Mouse (Mus musculus) heart, adult 2 months (tissue): ENCODE results near the gene Exoc7. TPM values are rescaled to one million over a fixed set of nuclear protein-coding genes. Genes with fewer than 3 reads are reported as not detected.

ENCODE experiments used
- DNase-seq, 2 experiments: peaks; one replicate each; pipeline ENCODE4 v3.0.0; 2021
- H3K27ac ChIP-seq: fragments of 200-600 bp; 2 replicates; pipeline ENCODE4 v1.8.1; 2022
- H3K27me3 ChIP-seq: fragments of 200-500 bp; 2 replicates; pipeline ENCODE4 v1.6.1; 2012; ENCODE audit warnings: mild to moderate bottlenecking, low read length, inconsistent platforms, mixed read lengths; ENCODE audit not compliant: control insufficient read depth, insufficient read depth
- H3K36me3 ChIP-seq: fragments of 200-500 bp; 2 replicates; pipeline ENCODE4 v1.6.1; 2012; ENCODE audit warnings: low read length, inconsistent platforms; ENCODE audit not compliant: control insufficient read depth, insufficient read depth
- H3K4me1 ChIP-seq: fragments of 200-500 bp; 2 replicates; pipeline ENCODE4 v1.6.1; 2011; ENCODE audit warnings: low read length; ENCODE audit not compliant: control insufficient read depth, insufficient read depth
- H3K4me3 ChIP-seq: fragments of 200-600 bp; 2 replicates; pipeline ENCODE4 v1.8.1; 2022
- H3K79me2 ChIP-seq: fragments of 200-500 bp; replicated peaks from 2 replicates; pipeline ENCODE4 v1.6.1; 2012; ENCODE audit warnings: mild to moderate bottlenecking, inconsistent platforms, low read length, moderate library complexity, mixed read lengths; ENCODE audit not compliant: control insufficient read depth, insufficient read depth
- H3K9ac ChIP-seq: fragments of 200-500 bp; 2 replicates; pipeline ENCODE4 v1.6.1; 2012; ENCODE audit warnings: low read depth, mild to moderate bottlenecking, control low read depth, inconsistent platforms, low read length, mixed read lengths
- CTCF ChIP-seq: fragments of 200-600 bp; IDR thresholded peaks from 2 replicates; pipeline ENCODE4 v1.8.1; 2022; ENCODE audit warnings: antibody characterized with exemption, mild to moderate bottlenecking, moderate library complexity
- EP300 ChIP-seq: fragments of 200-500 bp; IDR thresholded peaks from 2 replicates; pipeline ENCODE4 v1.6.1; 2011; ENCODE audit warnings: low read depth, low read length, control low read depth; ENCODE audit not compliant: insufficient read depth
- POLR2A ChIP-seq: fragments of 200-500 bp; IDR thresholded peaks from 2 replicates; pipeline ENCODE4 v1.6.1; 2011; ENCODE audit warnings: mild to moderate bottlenecking, low read depth, low read length, control low read depth; ENCODE audit not compliant: insufficient read depth
- WGBS: fragments of 180-500 bp; shearing (Covaris S2); methylation state at CpG from one replicate; pipeline ENCODE4 v1.1.7; 2018; 5-methylcytosine and 5-hydroxymethylcytosine counted together
- intact Hi-C: fragments of 180-260 bp; cut with DNase I; formaldehyde crosslinking; loops from one replicate; pipeline ENCODE4 v1.15.1; 2025
- polyA plus RNA-seq: library from polyadenylated mRNA; depleted of rRNA; stranded (reverse); fragments of >200 nt; gene quantifications from 2 replicates; pipeline ENCODE4 v1.2.3, GENCODE M21; 2012
- total RNA-seq, 2 experiments: library from RNA; stranded (reverse); gene quantifications; 2 replicates each; pipeline ENCODE4 v1.2.3; 2021

Exoc7 gene
- total and polyA plus RNA-seq, 3 experiments = 28.0 to 44.0 (median 43.7) TPM

- DNase-seq = no peak
- Histone ChIP-seq H3K27me3 (no peaks in the 10 kb centered on the region), H3K27ac (no peak overlapping the region), H3K4me3 (no peak overlapping the region), H3K4me1 (peaks cover 3% of the 10 kb centered on the region; the same call in 1 of the 2 replicates), H3K36me3 (no peaks in the 10 kb centered on the region), H3K9ac (no peak overlapping the region), H3K79me2 (0 out of 2 replicates have a peak, but pooled peaks cover 3% of the 10 kb centered on the region)
- WGBS = 83% methylated on average over 8 of the region's 8 CpGs
- intact Hi-C loops = no loop called here
- TF ChIP-seq POLR2A = no peak
- TF ChIP-seq EP300 = no peak
- TF ChIP-seq CTCF = peak; percentile 40
These were observed 39.4 kb downstream of the Exoc7 start for GRCm38 (mm10) chr11:116267637-116268036.

- no peak overlapping the region for H3K9ac ChIP-seq
- no peak for DNase-seq
- intact Hi-C loops = no loop called here
- no peak overlapping the region for H3K4me3 ChIP-seq
- no peaks in the 10 kb centered on the region for H3K36me3 ChIP-seq
- H3K79me2 ChIP-seq = 0 out of 2 replicates have a peak, but pooled peaks cover 1% of the 10 kb centered on the region
- H3K27ac ChIP-seq = no peak overlapping the region
- no peaks in the 10 kb centered on the region for H3K4me1 ChIP-seq
- H3K27me3 ChIP-seq = no peaks in the 10 kb centered on the region
- 89% methylated on average over 4 of the region's 4 CpGs for WGBS
- TF ChIP-seq CTCF (no peak), POLR2A (no peak), EP300 (no peak)
These were observed 41.2 kb downstream of the Exoc7 start for GRCm38 (mm10) chr11:116265850-116266249.

DNA sequence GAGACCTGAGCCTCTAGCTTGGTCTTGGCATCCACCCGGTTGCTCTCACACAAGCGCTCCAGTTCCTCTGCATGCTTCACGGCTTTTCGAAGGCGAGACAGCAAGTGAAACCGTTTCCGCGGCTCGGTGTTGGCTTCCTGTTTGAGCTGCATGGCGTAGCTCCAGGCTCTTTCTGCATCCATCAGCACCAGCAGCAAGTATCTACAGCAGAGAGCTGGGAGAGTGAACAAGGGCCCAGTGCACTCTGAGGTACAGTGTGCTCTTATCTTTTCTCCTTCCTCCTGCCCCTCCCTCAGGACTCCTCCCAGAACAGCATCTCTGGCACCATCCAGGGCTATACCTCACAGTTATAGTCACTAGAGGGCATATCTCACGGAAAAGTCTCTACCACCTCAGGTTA, 41.7 kb downstream of the Exoc7 start:
- Histone ChIP-seq H3K4me1 (no peaks in the 10 kb centered on the region), H3K4me3 (no peak overlapping the region), H3K36me3 (no peaks in the 10 kb centered on the region), H3K27me3 (no peaks in the 10 kb centered on the region), H3K79me2 (no peaks in the 10 kb centered on the region), H3K27ac (no peak overlapping the region), H3K9ac (no peak overlapping the region)
- DNase-seq = no peak
- TF ChIP-seq POLR2A (no peak), EP300 (no peak), CTCF (no peak)
- WGBS = 68% methylated on average over 11 of the region's 11 CpGs
- intact Hi-C loops = no loop called here

DNA sequence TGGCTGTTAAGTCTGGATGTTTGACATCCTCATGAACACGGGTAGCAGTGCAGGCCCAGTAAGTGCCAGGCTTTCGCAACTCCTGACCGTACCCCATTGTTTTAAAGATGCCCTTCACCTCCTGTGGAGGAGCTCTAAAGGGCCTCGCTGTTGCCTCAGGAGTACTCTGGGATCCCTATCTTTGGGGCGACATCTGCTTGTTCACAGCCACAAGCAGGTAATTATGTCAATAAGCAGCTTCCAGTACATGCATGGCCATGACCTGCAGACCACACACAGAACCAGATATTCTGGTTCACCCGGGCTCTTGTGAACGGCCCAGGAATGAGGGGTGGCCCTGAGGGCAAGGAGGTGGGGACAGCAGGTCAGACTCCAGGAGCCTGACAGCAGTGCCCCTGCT, 46.8 kb downstream of the Exoc7 start:
- WGBS = 93% methylated on average over 7 of the region's 7 CpGs
- no peak overlapping the region for H3K9ac ChIP-seq
- no peak overlapping the region for H3K27ac ChIP-seq
- intact Hi-C loops = no loop called here
- no peak for DNase-seq
- 0 out of 2 replicates have a peak, but pooled peaks cover 1% of the 10 kb centered on the region for H3K79me2 ChIP-seq
- no peaks in the 10 kb centered on the region for H3K27me3 ChIP-seq
- TF ChIP-seq CTCF = no peak
- no peak for TF ChIP-seq POLR2A
- no peak for TF ChIP-seq EP300
- no peaks in the 10 kb centered on the region for H3K36me3 ChIP-seq
- H3K4me1 ChIP-seq = no peaks in the 10 kb centered on the region
- no peak overlapping the region for H3K4me3 ChIP-seq

GRCm38 (mm10) chr11:116259461-116259860, 47.6 kb downstream of the Exoc7 start:
- TF ChIP-seq EP300 (no peak), POLR2A (no peak), CTCF (no peak)
- Histone ChIP-seq H3K27ac (no peak overlapping the region), H3K36me3 (no peaks in the 10 kb centered on the region), H3K4me1 (no peaks in the 10 kb centered on the region), H3K27me3 (no peaks in the 10 kb centered on the region), H3K9ac (no peak overlapping the region), H3K4me3 (no peak overlapping the region), H3K79me2 (0 out of 2 replicates have a peak, but pooled peaks cover 1% of the 10 kb centered on the region)
- no peak for DNase-seq
- intact Hi-C loops = no loop called here
- 90% methylated on average over 8 of the region's 8 CpGs for WGBS

GRCm38 (mm10) chr11:116255982-116256675, 50.9 kb downstream of the Exoc7 start:
- no peak overlapping the region for H3K27ac ChIP-seq
- H3K4me1 ChIP-seq = no peaks in the 10 kb centered on the region
- intact Hi-C loops = no loop called here
- TF ChIP-seq POLR2A (no peak), EP300 (no peak)
- no peak for DNase-seq
- 0 out of 2 replicates have a peak, but pooled peaks cover 1% of the 10 kb centered on the region for H3K79me2 ChIP-seq
- no peak overlapping the region for H3K4me3 ChIP-seq
- H3K9ac ChIP-seq = no peak overlapping the region
- WGBS = 68% methylated on average over 9 of the region's 9 CpGs
- H3K27me3 ChIP-seq = no peaks in the 10 kb centered on the region
- no peaks in the 10 kb centered on the region for H3K36me3 ChIP-seq
